Mouse (Mus musculus) yolk sac, embryonic 10.5 days (tissue): ENCODE measurements at regions not wholly inside any gene's neighbourhood (a gene's known extent, or its start where the extent isn't known, plus 50 kb on each side); places are given as distances from the start of the nearest gene placed in this dataset.
"Not testable (repeated sequence)": the region's sequence is repeated elsewhere in the genome, so short reads cannot be mapped to it uniquely, and the experiment has no call there.

ENCODE experiments used
- DNase-seq: peaks from one replicate; pipeline ENCODE4 v3.0.0-alpha.2; 2017; ENCODE audit warnings: low spot score

GRCm38 (mm10) chr2:107117564-107117963, 58.1 kb upstream of the Fshb start:
- no peak for DNase-seq

DNA sequence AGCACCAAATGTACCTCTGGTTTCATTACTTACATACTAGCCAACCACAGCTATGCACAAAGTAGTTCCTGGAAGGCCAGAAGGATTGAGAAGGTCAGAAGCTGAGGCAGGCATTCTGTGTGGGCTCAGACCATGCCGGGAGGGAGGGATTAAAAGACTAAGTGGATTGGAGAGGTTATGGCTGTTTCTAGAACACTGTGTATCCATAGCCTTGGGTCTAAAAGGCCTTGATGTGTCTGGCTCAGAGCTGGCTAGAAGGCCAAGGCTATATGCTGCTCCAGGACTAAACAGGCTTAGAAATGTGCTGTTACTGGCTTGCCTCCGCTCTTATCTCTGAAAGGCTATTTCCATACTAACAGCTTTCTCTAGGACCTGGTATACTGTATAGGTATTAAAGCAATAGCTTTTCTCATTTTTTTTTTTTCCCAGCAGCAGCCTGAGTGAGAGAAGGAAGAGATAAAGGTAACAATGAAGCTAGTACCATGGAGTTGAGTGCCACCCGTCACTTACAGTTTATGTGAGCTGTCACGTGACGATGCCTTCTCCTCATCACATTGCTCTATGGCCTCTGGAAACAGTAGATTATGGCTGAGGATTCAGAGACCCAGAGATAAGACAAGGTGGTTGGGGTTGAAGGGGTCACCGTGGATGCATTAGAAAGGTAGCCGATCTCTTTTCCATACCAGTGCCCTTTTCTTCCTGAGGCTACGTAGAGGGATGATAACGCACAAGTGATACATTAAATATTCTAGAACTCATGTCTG, 59.4 kb upstream of the Fshb start:
- DNase-seq = no peak

- DNase-seq = no peak
These were observed 60.2 kb upstream of the Fshb start for GRCm38 (mm10) chr2:107119697-107120096.

GRCm38 (mm10) chr2:107133186-107133585, 73.7 kb upstream of the Fshb start:
- no peak for DNase-seq

- DNase-seq = no peak
These were observed 89.9 kb upstream of the Fshb start for GRCm38 (mm10) chr2:107149317-107149716.

- no peak for DNase-seq
These were observed 90.4 kb upstream of the Fshb start for GRCm38 (mm10) chr2:107149851-107150250.

- no peak for DNase-seq
These were observed 90.9 kb upstream of the Fshb start for GRCm38 (mm10) chr2:107150373-107150772.

- no peak for DNase-seq
These were observed 92.4 kb upstream of the Fshb start for GRCm38 (mm10) chr2:107151878-107152277.

- not testable (repeated sequence) for DNase-seq
These were observed 99.5 kb upstream of the Fshb start for GRCm38 (mm10) chr2:107158836-107159402.

- DNase-seq = peak; percentile 3
These were observed 114.7 kb upstream of the Kcna4 start for GRCm38 (mm10) chr2:107175721-107176120.

- DNase-seq = no peak
These were observed 107.4 kb upstream of the Kcna4 start for GRCm38 (mm10) chr2:107183066-107183465.

DNA sequence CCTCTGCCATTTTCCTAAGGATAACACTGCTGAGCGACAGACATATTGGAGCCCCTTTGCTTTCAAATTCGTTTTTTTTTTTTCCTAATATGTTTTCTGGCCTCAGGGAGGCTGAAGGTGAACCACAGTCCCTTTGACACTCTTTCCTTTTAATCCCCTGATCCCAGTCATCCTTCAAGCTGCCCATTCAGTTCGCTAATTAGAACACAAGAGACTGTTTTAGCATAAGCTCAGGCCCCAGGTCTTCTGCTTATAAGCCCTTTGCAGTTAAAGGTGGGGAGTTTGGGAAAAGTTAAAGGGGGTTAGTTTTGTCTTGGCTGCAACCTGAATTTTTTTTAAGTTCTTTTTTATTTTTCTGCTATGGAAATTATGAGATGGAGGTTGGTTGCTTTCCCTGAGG, 105.6 kb upstream of the Kcna4 start:
- DNase-seq = no peak

- DNase-seq = no peak
These were observed 88.5 kb upstream of the Kcna4 start for GRCm38 (mm10) chr2:107201856-107202473.

- no peak for DNase-seq
These were observed 88.0 kb upstream of the Kcna4 start for GRCm38 (mm10) chr2:107202474-107202858.

DNA sequence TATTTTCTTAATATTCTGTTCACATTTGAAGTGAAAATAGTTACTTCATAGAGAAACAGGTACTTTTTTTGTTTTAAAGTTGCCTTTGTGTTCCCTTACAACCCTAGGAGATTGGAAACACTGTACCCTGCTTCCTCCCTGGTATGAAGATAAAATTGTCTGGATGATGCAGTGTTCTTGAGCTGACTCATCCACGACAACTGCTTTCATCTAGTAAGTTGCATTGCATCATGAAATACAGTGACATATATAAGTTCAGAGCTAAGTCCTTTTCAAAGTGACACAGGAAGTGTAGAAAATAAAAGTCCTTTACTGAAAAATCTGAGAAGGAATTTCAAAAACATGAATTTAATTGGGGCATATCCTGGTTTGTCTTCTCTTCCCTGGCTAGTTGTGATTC, 68.9 kb upstream of the Kcna4 start:
- no peak for DNase-seq

DNA sequence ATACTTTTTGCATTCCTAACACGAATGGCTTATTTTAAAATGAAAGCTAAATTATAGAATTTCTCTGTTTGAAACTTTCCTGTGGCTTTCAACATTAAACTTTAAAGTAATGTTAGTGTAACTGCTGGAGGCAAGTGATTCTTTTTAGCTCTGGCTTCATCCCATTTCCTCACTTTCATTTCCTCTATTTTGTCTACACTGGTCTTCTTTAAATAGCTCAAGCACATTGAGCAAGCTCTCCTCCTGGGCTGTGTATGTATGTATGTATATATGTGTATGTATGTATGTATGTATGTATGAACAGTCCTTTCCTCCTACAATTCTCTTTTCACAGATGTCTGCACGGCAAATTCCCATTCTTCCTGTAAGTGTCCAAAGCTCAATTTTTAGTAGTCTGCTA, 65.8 kb upstream of the Kcna4 start:
- DNase-seq = no peak

DNA sequence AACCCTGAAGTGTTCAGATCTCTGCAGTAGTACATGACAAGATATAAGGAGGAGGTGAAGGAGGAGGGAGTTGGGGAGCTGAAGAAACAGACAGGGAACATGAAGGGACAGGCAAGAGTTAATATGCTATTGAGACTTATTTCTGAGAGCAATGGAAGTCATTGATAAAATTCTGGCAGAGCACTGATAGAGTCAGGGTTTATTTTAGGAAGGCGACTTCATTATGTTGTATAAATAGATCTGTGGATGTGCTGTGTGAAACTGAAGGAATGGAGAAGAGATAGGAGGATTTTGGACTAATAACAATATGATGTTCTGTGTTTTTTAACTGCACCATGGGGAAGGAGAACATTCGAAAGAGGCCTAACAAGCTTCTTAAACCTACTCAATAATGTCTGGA, 63.0 kb upstream of the Kcna4 start:
- DNase-seq = no peak

DNA sequence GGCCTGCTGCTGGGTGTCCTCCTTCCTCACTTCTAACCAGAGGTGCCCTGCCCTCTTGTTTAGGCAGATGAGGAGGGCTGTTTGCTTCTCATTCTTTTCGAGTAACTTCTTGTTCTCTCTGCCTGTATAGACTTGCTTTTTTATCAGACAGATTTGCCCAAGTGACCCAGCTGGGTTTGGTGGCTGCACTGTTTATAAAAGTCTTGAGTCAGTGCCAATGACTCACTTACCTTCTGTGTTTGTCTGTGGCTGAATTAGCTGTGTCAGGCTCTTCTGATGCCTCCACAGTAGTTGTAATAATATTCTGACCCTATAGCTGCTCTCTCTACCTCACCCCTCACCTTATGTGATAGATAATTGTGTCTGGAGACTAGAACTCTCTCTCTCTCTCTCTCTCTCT, 62.2 kb upstream of the Kcna4 start:
- DNase-seq = no peak

- no peak for DNase-seq
These were observed 58.8 kb upstream of the Kcna4 start for GRCm38 (mm10) chr2:107231680-107232079.

DNA sequence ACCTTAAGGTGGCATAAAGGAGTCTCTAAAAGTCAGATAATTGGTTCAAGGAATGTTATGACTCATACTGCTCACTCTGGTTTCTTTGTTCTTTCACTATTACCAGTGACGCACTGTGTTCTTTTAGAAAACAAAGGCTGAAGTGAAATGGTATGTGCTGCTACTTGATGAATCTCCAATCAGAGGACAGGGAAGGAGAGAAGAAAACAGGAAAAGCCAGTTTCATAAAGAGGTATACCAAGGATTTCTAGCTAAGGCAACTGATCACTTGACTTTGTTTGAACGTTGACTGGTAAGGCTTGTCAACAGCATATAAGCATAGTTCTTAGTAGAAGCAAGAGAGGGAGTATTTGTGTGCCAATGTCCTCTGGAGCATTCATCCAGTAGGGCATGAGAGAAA, 57.6 kb upstream of the Kcna4 start:
- DNase-seq = no peak
